Mouse (Mus musculus) Patski (cell line): ENCODE data around the gene Tmem263. TPM values are rescaled to one million over a fixed set of nuclear protein-coding genes. Genes with fewer than 3 reads are reported as not detected.

Experiments used
- ATAC-seq: fragments of 100-300 bp; one replicate; pipeline ENCODE4 v1.8.0; 2021
- CTCF ChIA-PET: fragments of 350-600 bp; sonication (Branson Sonifier 250); formaldehyde crosslinking; loops from one replicate; lab custom pipeline; 2022; ENCODE audit warnings: inconsistent platforms; lab: Charles Lee
- POLR2A ChIA-PET: fragments of 350-600 bp; sonication (Branson Sonifier 250); formaldehyde crosslinking; loops from one replicate; lab custom pipeline; 2022; ENCODE audit warnings: antibody characterized with exemption, inconsistent platforms; lab: Charles Lee
- DNase-seq: peaks from one replicate; pipeline ENCODE4 v3.0.0-alpha.2; 2011; ENCODE audit warnings: low read depth, low spot score
- H3K27me3 ChIP-seq: fragments of 371-371 bp; one replicate; pipeline ENCODE4 v1.5.1; 2021
- CTCF ChIP-seq: fragments of 100-300 bp; IDR thresholded peaks from one replicate; pipeline ENCODE4 v1.5.1; 2021
- in situ Hi-C: fragments of 300-500 bp; cut with MboI; formaldehyde crosslinking; loops from 3 replicates; pipeline ENCODE4 v1.11.1; 2018; ENCODE audit warnings: low pct_unique_long_range_greater_than_20kb, mixed read lengths
- polyA plus RNA-seq: library from polyadenylated mRNA; unstranded; gene quantifications from one replicate; pipeline ENCODE4 v1.2.3, GENCODE M21; 2021

The Tmem263 gene
- polyA plus RNA-seq, 1 experiment from 2014 or later, result 26.5 TPM

DNA sequence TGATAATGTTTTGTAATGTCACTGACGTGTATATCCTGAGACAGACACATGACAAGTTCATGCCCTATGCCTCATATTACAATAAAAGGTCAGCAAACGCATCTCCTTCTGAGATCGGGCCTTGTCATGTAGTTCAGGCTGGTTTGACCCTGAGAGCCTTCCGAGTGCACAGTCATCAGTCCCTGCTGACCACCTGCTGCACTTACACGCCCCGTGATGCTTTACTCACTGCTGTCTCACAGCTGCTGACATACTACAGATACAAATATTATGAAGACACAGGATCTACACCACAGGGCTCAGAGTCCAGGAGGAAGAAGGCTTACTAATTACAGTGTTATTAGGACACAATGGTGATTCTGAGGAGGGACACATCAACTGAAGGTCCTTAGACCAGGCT, 34.1 kb downstream of the Tmem263 start:
- no peaks in the 10 kb centered on the region for H3K27me3 ChIP-seq
- in situ Hi-C loops, result no loop called here
- CTCF ChIA-PET, result interaction anchor here (1.5 kb wide), 1 partner anchor 16 kb away, joined by 3 read pairs; no protein-coding TSS in a partner anchor
- DNase-seq (no peak), ATAC-seq (no peak)
- no peak for TF ChIP-seq CTCF
- POLR2A ChIA-PET, result no interaction called here

GRCm38 (mm10) chr10:85141465-85141864, 39.0 kb downstream of the Tmem263 start:
- H3K27me3 ChIP-seq, result no peaks in the 10 kb centered on the region
- in situ Hi-C loops, result no loop called here
- no peak for DNase-seq
- no peak for ATAC-seq
- no peak for TF ChIP-seq CTCF
- ChIA-PET CTCF (interaction anchor here (1.7 to 4.3 kb wide), 3 partner anchors 11 to 42 kb away, joined by 3 to 21 read pairs (median 5); no protein-coding TSS in a partner anchor), POLR2A (no interaction called here)

GRCm38 (mm10) chr10:85146282-85146681, 43.9 kb downstream of the Tmem263 start:
- H3K27me3 ChIP-seq, result no peaks in the 10 kb centered on the region
- POLR2A ChIA-PET, result no interaction called here
- in situ Hi-C loops, result no loop called here
- ATAC-seq (no peak), DNase-seq (no peak)
- CTCF ChIA-PET, result no interaction called here
- no peak for TF ChIP-seq CTCF

- ChIA-PET POLR2A (no interaction called here), CTCF (no interaction called here)
- DNase-seq (no peak), ATAC-seq (no peak)
- no peak for TF ChIP-seq CTCF
- H3K27me3 ChIP-seq, result no peaks in the 10 kb centered on the region
- in situ Hi-C loops, result no loop called here
Observed at GRCm38 (mm10) chr10:85149226-85149625, 46.8 kb downstream of the Tmem263 start.

GRCm38 (mm10) chr10:85154195-85154594, 51.8 kb downstream of the Tmem263 start:
- TF ChIP-seq CTCF, result peak; percentile 89
- H3K27me3 ChIP-seq, result no peaks in the 10 kb centered on the region
- ChIA-PET CTCF (interaction anchor here (0.6 to 4.5 kb wide), 15 partner anchors 9 to 67 kb away, joined by 3 to 21 read pairs (median 4); partner anchors contain the start of gene Cry1), POLR2A (interaction anchor here (1.2 kb wide), 1 partner anchor 29 kb away, joined by 3 read pairs; no protein-coding TSS in a partner anchor)
- DNase-seq, result no peak
- in situ Hi-C loops, result no loop called here
- ATAC-seq, result no peak

DNA sequence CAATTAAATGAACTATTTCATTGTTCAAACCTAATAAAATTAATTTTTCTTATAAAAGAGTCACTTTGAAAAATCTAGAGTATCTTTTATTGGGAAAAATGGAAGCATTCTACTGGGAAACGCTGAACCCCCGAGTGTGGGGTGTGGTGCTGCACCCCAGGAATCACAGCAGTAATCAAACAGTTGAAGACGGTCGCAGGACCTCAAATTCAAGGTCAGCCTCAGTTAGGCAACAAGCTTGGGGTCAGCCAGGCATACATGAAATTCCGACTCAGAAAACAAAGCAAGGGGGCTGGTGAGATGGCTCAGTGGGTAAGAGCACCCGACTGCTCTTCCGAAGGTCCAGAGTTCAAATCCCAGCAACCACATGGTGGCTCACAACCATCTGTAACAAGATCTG, 55.0 kb downstream of the Tmem263 start:
- in situ Hi-C loops, result no loop called here
- no peak for TF ChIP-seq CTCF
- H3K27me3 ChIP-seq, result no peaks in the 10 kb centered on the region
- CTCF ChIA-PET, result interaction anchor here (1.2 to 3.6 kb wide), 3 partner anchors 9 to 493 kb away, joined by 3 to 14 read pairs (median 6); partner anchors contain the start of gene Cry1
- ATAC-seq (no peak), DNase-seq (no peak)
- POLR2A ChIA-PET, result interaction anchor here (0.6 to 0.7 kb wide), 2 partner anchors 27 to 516 kb away, joined by 3 to 5 read pairs; no protein-coding TSS in a partner anchor

DNA sequence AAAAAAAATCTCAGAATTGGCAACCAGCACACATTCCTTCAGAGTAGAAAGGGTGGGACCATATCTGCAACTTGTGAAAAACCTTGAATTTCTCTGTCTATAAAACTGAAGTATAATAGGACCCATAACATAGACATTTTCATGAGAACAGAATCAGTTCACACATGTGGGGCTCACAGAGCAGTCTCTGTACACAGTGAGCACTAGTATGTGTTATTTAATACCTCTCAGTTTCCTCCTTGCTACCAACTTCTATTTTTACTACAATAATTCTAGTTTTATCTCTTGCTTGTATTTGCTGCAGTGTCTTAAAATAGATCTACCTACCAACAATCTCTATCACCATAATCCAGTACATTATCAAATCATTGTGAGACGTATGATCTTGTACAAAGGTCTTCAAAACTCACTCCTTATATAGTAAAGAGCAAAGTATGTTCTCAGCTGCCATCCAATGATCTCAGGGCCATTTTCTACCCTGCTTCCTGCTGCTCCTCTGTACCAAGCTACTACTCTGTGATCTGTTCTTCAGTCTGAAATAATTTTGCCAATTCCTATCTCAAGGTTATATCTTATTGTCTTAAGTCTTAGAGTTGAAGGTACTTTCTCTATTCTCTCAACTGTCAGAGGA, 57.7 kb downstream of the Tmem263 start:
- ATAC-seq (no peak), DNase-seq (no peak)
- H3K27me3 ChIP-seq, result no peaks in the 10 kb centered on the region
- no peak for TF ChIP-seq CTCF
- CTCF ChIA-PET, result interaction anchor here (0.8 kb wide), 1 partner anchor 18 kb away, joined by 3 read pairs; no protein-coding TSS in a partner anchor
- POLR2A ChIA-PET, result no interaction called here
- in situ Hi-C loops, result no loop called here

DNA sequence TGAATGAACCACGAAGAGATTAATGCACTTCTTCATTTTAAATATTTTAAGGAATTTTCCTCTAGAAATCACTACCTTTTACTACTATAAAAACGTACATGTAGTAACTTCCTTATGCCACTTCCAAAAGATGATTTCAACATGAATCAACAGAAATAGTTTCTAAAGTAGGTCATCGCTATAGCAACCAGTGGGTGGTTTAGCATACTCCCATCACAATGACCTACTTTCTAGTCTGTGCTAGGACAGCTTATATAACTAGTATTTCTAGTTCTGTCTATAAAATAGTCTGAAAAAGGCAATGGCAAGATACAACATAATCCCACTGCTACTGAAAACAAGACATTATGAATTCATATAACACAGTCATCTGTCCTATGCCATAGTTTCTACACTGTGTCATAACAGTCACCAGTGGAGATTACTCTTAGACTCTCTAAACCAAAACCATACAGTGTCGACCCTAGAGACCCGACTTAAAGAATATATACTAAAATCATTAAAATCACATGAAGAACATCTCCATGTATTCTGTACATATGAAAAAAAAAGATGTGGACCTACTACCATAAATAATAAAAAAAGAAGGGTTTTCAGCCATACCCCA, 59.4 kb downstream of the Tmem263 start:
- in situ Hi-C loops, result no loop called here
- no peak for ATAC-seq
- no peaks in the 10 kb centered on the region for H3K27me3 ChIP-seq
- no peak for TF ChIP-seq CTCF
- no peak for DNase-seq
- ChIA-PET CTCF (interaction anchor here (1.1 kb wide), 1 partner anchor 9 kb away, joined by 4 read pairs; no protein-coding TSS in a partner anchor), POLR2A (no interaction called here)

- CTCF ChIA-PET, result interaction anchor here (2.5 kb wide), 1 partner anchor 11 kb away, joined by 11 read pairs; no protein-coding TSS in a partner anchor
- POLR2A ChIA-PET, result no interaction called here
- in situ Hi-C loops, result no loop called here
- DNase-seq (no peak), ATAC-seq (no peak)
- no peaks in the 10 kb centered on the region for H3K27me3 ChIP-seq
- no peak for TF ChIP-seq CTCF
Observed at GRCm38 (mm10) chr10:85164791-85165190, 62.4 kb downstream of the Tmem263 start.

DNA sequence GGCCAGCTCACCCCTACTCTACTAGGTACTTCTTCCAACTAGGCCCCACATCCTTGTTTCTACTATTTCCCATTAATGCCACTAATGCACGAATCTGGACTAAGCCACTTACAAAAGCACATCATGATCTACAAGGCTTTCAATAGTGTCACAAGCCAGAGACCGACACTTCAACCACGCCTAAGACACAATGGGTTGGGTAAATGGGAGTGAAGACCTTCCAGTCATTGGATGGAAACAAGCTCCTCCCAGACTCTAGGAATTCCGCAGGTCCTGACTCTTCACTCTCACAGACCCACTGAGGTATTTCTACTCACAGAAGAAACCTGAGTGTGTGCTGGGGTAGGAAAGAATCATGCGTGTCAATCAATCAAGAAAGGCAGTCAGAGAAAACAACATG, 62.9 kb downstream of the Tmem263 start:
- ATAC-seq, result no peak
- ChIA-PET POLR2A (no interaction called here), CTCF (interaction anchor here (1.5 to 2.5 kb wide), 2 partner anchors 9 to 12 kb away, joined by 6 to 11 read pairs; no protein-coding TSS in a partner anchor)
- no peak for DNase-seq
- in situ Hi-C loops, result no loop called here
- no peaks in the 10 kb centered on the region for H3K27me3 ChIP-seq
- no peak for TF ChIP-seq CTCF

Other genes with a start within 250 kb of the Tmem263 start
- 29.8 TPM for gene Ric8b, start 185.0 kb upstream of the Tmem263 start, polyA plus RNA-seq
- 4.7 TPM for gene Fhl4, start 132 bp upstream of the Tmem263 start, polyA plus RNA-seq
- 12.3 TPM for gene Mterf2, start 25.4 kb downstream of the Tmem263 start, polyA plus RNA-seq
- gene Cry1, start 82.4 kb downstream of the Tmem263 start, polyA plus RNA-seq, result 9.2 TPM